Mouse (Mus musculus) ovary, adult 18-20 months (tissue): Measurements from ENCODE around the gene Serpina3c.

Experiments used
- DNase-seq: peaks from one replicate; pipeline ENCODE4 v3.0.0; 2022; ENCODE audit warnings: low spot score, mixed read lengths

Gene Serpina3c

DNA sequence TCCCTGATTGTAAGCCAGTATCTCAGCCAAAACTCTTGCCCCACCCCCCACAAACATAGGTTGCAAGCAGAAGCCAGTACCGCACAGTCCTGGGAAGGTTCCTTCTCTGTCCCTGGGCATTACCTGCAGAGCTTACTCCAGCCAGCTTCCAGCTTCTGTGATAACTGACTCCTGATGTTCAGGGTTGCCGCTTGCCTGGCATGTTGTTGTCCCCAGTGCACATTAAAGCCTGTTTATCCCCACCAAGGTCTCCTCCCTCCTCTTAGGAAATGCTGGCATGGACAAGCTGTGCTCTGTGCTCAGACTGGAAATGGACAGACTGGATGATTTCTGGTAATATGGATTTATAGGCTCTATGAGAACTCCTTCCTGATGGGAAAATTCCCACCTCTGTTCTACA is at the start of gene Serpina3c:
TSS of gene Serpina3c (minus strand) at position 215 of the 400 bp plus-strand sequence.
- no peak for DNase-seq

GRCm38 (mm10) chr12:104190852-104191251 is 37.2 kb upstream of the Serpina3c start:
- DNase-seq, result no peak

GRCm38 (mm10) chr12:104189246-104189645 is 35.6 kb upstream of the Serpina3c start:
- no peak for DNase-seq

GRCm38 (mm10) chr12:104186041-104186581 is 32.4 kb upstream of the Serpina3c start:
- no peak for DNase-seq

- DNase-seq, result no peak
These were observed 31.4 kb upstream of the Serpina3c start for GRCm38 (mm10) chr12:104185046-104185445.

DNA sequence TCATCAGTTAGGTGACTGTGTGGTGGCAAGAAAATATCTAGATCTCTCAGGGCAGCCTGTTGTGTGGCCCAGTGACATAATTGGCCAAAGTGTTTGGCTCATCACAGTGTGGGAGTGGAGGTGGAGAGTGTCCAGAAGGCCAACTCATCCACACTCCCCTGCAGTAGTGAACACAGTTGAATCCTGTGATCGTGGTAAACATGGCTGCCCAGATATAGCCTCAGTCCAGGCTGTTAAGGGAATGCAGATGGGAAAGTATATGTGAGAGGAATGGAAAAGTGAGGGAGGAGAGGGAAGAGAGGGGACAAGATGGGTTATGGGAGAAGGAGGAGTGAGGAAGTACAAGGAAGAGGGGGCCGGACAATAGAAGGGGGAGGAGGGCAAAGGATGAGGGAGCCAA is 25.3 kb upstream of the Serpina3c start:
- no peak for DNase-seq

DNA sequence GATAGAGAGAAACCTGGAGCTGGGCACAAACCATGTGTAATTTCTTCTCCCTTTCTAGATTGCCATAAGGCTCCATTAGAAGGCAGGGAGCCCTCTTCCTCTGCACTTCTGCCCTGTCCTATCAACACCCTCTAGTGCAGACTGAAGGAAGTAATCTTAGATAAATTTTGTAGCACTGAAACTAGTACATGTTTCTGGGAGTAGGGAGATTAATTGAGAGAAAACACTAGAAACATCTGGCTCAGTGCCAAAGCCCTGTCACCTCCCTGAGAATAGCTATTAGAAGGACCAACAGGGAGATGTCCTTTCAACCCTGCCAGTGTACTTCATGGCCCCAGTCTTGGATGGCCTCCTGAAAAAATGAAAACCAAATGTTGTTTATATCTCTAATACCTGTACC is 24.9 kb upstream of the Serpina3c start:
- DNase-seq, result no peak

DNA sequence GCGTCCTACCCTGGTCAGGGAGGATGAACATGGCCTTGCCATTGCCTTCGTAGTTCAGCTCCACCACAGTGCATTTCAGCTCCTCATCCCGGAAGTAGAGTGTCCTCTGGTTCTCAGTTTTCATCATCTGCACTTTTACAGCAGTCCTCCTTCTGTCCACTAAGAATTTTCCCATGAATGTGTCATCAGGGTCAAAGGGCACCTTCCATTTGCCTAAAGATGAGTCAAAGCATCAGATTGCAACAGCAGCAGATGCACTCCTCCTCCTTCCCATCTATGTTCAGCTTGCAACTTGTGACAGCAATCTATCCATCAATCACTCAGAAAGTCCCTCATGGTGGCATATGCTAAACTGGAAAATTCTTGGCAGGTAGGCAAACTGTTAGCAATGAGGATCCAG is 22.0 kb upstream of the Serpina3c start:
- DNase-seq, result no peak

- peak; percentile 59 for DNase-seq
These were observed 21.1 kb upstream of the Serpina3c start for GRCm38 (mm10) chr12:104174747-104175146.

GRCm38 (mm10) chr12:104153041-104153645 is 527 bp downstream of the Serpina3c start:
- DNase-seq, result no peak

DNA sequence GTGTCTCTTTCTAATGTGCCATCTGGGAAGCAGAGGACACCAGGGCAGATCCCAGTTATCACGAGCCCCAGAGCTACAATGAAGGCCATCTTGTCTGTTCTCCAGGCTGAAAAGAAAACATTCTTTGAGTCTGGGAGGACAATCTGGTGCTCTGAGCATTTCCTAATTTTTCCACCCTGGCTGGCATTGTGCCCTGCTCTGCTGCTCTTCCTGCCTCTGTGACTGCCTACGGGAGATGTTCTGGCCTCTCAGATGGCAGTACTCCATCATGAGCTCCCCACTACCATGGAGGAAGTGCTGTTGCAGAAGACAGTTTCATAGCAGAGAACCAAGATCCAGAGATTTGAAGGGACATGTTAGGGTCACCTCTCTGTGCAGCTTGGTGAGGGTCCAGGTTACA is 1.7 kb downstream of the Serpina3c start:
- peak; percentile 29 for DNase-seq

DNA sequence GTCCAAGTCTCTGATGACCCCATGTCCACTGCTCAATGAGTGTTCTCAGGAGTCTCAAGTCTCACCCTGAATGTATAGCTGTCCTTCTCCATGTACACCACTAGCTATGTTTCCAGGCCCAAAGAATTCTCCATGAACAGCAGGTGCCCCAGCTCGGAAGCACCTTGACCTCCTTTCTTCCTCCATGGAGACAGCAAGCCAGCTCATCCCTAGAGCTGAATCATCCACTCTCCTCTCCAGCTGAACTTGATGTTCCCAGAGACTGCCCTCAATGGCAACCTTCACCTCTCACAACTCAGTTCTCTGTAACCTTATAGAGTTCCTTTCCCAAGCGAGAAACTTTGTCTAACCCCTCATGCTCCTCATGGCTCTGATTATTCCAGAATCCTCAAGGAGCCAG is 8.1 kb downstream of the Serpina3c start:
- no peak for DNase-seq

GRCm38 (mm10) chr12:104143286-104143685 is 10.4 kb downstream of the Serpina3c start:
- DNase-seq, result no peak

- no peak for DNase-seq
These were observed 11.2 kb downstream of the Serpina3c start for GRCm38 (mm10) chr12:104142427-104142826.

DNA sequence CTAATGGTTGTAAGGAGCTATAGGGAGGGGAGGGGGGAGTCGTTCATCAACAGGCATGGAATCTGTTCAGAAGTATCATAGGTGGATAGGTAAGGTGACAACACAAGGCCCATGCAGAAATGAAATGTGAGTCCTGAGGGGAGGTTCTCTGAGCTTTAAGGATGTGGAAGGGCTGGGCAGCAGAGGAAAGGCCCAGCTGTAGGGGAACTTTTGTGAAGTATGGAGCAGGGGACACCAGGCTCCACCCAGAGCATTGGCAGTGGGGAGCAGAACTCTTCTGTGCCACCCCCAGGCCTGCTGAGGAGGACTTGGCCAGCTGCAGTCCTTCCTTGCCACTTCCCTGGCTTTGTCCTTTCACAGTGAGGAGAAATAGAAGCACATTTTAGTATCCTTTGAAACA is 12.2 kb downstream of the Serpina3c start:
- no peak for DNase-seq

DNA sequence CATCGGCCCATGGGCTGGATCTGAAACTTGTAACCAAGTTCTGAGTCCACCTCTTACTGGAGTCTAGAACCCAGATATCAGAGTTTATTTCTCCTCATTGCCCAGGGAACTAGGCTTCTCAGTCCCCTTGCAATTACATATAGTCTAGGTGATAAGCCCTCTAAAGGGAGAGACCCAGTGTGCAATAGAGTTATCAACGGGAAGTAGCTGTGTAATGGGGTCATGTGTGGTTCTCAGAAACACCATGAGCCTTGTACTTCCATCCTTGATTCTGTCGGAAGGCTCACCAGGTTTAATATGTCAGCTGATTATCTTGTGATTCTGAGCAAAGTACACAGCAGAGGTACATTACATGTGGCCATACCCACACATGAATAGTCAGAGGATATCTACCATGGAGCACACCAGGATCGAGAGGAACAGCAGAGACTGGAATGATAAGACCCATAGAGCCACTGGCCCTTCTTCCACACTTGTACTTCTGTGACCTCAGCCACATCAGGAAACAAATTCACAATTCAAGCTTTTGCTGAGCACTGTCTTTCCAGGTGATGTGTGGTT is 13.0 kb downstream of the Serpina3c start:
- DNase-seq, result no peak

DNA sequence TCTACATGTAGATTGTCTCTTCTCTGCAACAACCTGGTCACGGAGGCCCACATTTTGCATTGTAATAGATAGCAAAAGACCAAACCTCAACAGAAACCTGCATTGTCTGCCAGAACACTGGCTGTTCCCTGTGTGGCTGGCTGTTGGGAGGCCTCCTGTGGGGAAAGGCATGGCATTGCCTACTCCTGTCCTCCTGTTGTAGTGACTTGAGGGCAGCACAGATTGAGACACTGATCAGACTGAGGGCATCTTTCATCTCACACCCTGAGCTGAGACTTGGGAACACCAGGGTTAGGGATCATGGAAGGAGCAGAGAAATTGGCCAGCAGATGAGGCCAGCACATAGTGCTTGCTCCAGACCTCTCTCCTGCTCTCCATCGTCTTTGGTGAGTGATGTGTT is 15.5 kb downstream of the Serpina3c start:
- no peak for DNase-seq

DNA sequence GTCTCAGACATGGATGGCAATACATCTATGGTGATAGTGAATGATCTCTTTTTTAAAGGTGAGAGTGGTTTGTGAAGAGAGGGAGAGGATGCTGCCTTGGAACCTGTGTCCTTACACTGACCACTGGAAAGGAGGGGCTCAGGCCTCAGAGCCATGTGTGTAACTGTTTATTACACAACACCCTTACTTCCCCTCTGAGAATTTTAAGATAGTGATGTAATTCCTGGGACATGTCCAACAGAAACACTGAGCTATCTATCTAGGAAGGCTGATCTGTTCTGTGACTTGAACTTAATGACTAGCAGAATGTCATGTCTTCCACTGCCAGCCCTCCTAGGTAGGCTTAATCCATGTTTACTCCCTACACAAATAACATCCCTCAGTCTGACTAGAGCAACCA is 22.6 kb downstream of the Serpina3c start:
- no peak for DNase-seq

DNA sequence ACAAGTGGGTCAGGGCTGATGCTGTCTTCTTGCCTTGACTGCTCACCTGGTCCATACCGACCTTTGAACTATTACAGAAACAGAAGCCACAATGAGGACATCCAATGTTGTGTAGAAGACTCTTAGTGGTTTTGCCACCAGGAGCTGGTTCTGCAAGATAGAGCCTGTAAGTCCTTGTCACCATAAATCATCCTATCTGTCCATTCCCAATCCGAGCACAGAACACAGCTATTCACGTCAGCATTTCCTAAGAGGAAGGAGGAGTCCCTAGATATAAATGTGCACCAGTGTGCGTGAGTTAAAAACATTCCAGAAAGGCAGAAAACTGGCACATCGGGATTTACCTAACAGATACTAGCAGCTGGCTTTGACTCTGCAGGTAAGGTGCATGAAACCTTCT is 26.0 kb downstream of the Serpina3c start, which contains the start of gene Serpina3b:
TSS of gene Serpina3b (plus strand) at position 301 of the 400 bp plus-strand sequence.
- no peak for DNase-seq

GRCm38 (mm10) chr12:104125021-104125560 is 28.6 kb downstream of the Serpina3c start:
- no peak for DNase-seq

GRCm38 (mm10) chr12:104123996-104124395 is 29.7 kb downstream of the Serpina3c start:
- no peak for DNase-seq

- no peak for DNase-seq
These were observed 30.6 kb downstream of the Serpina3c start for GRCm38 (mm10) chr12:104123097-104123496.

DNA sequence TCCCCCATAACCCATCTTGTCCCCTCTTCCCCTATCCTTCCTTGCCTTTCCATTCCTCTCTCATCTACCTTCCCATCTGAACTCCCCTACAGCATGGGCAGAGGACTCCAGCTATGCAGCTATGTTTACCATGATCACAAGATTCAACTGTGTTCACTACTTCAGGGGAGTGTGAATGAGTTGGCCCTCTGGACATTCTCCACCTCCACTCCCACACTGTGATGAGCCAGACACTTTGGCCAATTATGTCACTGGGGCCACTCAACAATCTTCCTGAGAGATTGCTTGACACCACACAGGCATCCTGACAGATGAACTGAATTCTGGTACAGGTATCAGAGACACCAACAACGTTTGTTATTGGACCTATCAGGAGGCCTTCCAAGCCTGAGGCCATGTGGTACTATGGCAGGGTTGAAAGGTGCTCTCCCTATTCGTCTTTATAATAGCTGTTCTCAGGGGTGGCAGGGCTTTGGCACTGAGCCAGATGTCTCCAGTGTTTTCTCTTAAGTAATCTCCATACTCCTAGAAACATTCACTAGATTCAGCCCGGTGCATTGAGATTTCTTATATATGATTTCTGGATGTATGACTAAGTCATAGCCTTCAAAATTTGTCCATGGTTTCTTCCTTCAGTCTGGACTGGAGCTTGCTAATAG is 38.6 kb downstream of the Serpina3c start:
- DNase-seq, result no peak
